Mouse (Mus musculus): Measurements from ENCODE around the gene Ggt7. TPM values are rescaled to one million over a fixed set of nuclear protein-coding genes. Genes with fewer than 3 reads are reported as not detected.

Gene Ggt7
- 1.0 and 1.2 TPM in 2 replicates for polyA plus RNA-seq (2015; fragmentation: Nextera tagmentation; extraction: Ambion mirVana)

- Histone ChIP-seq H3K9me3 (ENCODE audit: low read length) (no peaks in the 10 kb centered on the region), H3K27ac (ENCODE audit: low read length) (peak within 1 kb of the TSS; percentile 68), H3K36me3 (ENCODE audit: insufficient read depth, low read length) (no peaks in the 10 kb centered on the region), H3K27me3 (replicated peaks; ENCODE audit: insufficient read depth, low read length) (no peaks in the 10 kb centered on the region; the same call in 1 of the 2 replicates), H3K4me1 (ENCODE audit: insufficient read depth, low read depth, low read length) (peaks cover 5% of the 10 kb centered on the region; the same call in 1 of the 2 replicates), H3K4me2 (replicated peaks; ENCODE audit: low read depth, low read length) (peak within 1 kb of the TSS; percentile 80), H3K9ac (replicated peaks; ENCODE audit: low read depth) (peak within 1 kb of the TSS; percentile 39), H3K4me3 (ENCODE audit: low read depth, low read length) (peak within 1 kb of the TSS; percentile 74)
- TF ChIP-seq CTCF (IDR thresholded peaks at IDR 0.05) (peak; percentile 89), EP300 (IDR thresholded peaks at IDR 0.05) (no peak)
- WGBS, result 2% methylated on average over 69 of the region's 70 CpGs
- ATAC-seq (peak; percentile 99), DNase-seq (ENCODE audit: low spot score) (peak; percentile 100)
Measured at GRCm38 (mm10) chr2:155517455-155518423, at the start of gene Ggt7, which contains the start of gene Acss2. Gene Ggt7, minus strand, starts transcription at chr2:155518237. Gene Acss2, plus strand, starts transcription at chr2:155517948.

GRCm38 (mm10) chr2:155567751-155568150 lies 49.7 kb upstream of the Ggt7 start:
- H3K27ac ChIP-seq (ENCODE audit: low read length), result no peak overlapping the region
- no peak overlapping the region for H3K4me3 ChIP-seq (ENCODE audit: low read depth, low read length)
- H3K27me3 ChIP-seq (replicated peaks; ENCODE audit: insufficient read depth, low read length), result no peaks in the 10 kb centered on the region
- no peaks in the 10 kb centered on the region; the same call in 1 of the 2 replicates for H3K36me3 ChIP-seq (ENCODE audit: insufficient read depth, low read length)
- H3K9me3 ChIP-seq (ENCODE audit: low read length), result no peaks in the 10 kb centered on the region
- H3K4me2 ChIP-seq (replicated peaks; ENCODE audit: low read depth, low read length), result no peak overlapping the region
- H3K4me1 ChIP-seq (ENCODE audit: insufficient read depth, low read depth, low read length), result no peaks in the 10 kb centered on the region
- TF ChIP-seq CTCF (IDR thresholded peaks at IDR 0.05), result no peak
- no peak for TF ChIP-seq EP300 (IDR thresholded peaks at IDR 0.05)
- H3K9ac ChIP-seq (replicated peaks; ENCODE audit: low read depth), result no peak overlapping the region
- WGBS, result 88% methylated on average over 5 of the region's 5 CpGs
- ATAC-seq (no peak), DNase-seq (ENCODE audit: low spot score) (no peak)

DNA sequence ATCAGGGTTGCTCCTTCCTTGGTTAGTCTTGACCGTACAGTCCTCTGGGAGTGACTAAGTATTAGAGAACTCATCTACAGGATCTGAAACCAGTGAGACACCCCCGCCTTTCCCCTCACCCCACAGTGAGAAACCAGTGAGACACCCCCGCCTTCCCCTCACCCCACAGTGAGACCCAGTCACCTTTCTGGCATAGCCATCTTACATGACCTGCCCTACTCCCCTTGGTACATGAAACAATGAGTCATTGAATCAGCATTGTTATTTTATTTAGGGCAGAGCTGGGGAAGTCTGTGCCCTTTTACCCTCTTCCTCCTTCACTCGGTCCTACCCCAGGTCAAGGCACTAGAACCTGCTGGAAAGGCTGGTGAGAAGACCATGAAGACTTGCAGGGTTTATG lies 44.9 kb upstream of the Ggt7 start:
- no peak for ATAC-seq
- no peak for DNase-seq (ENCODE audit: low spot score)
- H3K9me3 ChIP-seq (ENCODE audit: low read length), result no peaks in the 10 kb centered on the region
- H3K4me2 ChIP-seq (replicated peaks; ENCODE audit: low read depth, low read length), result no peak overlapping the region
- H3K27me3 ChIP-seq (replicated peaks; ENCODE audit: insufficient read depth, low read length), result no peaks in the 10 kb centered on the region
- H3K36me3 ChIP-seq (ENCODE audit: insufficient read depth, low read length), result no peaks in the 10 kb centered on the region; the same call in 1 of the 2 replicates
- H3K9ac ChIP-seq (replicated peaks; ENCODE audit: low read depth), result no peak overlapping the region
- no peak overlapping the region for H3K4me3 ChIP-seq (ENCODE audit: low read depth, low read length)
- H3K27ac ChIP-seq (ENCODE audit: low read length), result no peak overlapping the region
- WGBS, result 69% methylated on average over 4 of the region's 4 CpGs
- TF ChIP-seq CTCF (IDR thresholded peaks at IDR 0.05) (no peak), EP300 (IDR thresholded peaks at IDR 0.05) (no peak)
- no peaks in the 10 kb centered on the region for H3K4me1 ChIP-seq (ENCODE audit: insufficient read depth, low read depth, low read length)

DNA sequence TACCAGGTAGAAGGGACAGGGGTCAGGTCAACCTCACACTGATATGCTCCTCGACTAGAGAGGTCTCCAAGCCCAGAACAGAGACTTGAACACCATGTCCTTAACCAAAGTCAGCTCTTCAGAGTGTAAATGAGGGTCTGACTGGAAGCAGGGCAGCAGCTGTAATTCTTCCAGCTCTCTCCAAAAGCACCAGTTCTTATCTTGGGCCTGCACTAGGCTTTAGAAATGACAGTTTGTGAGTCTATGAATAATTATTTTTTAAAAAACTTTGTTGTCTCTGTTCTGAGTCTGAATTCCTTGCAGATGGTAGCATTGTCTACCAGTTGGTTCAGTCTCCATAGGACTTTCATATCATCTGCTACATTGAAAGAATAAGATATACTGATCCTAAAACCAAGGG lies 44.2 kb upstream of the Ggt7 start:
- no peaks in the 10 kb centered on the region for H3K9me3 ChIP-seq (ENCODE audit: low read length)
- no peaks in the 10 kb centered on the region; the same call in 1 of the 2 replicates for H3K36me3 ChIP-seq (ENCODE audit: insufficient read depth, low read length)
- no peak overlapping the region for H3K4me2 ChIP-seq (replicated peaks; ENCODE audit: low read depth, low read length)
- H3K4me3 ChIP-seq (ENCODE audit: low read depth, low read length), result no peak overlapping the region
- DNase-seq (ENCODE audit: low spot score) (no peak), ATAC-seq (no peak)
- H3K27ac ChIP-seq (ENCODE audit: low read length), result no peak overlapping the region
- H3K4me1 ChIP-seq (ENCODE audit: insufficient read depth, low read depth, low read length), result no peaks in the 10 kb centered on the region
- 44% methylated on average over 1 of the region's 1 CpGs for WGBS
- no peaks in the 10 kb centered on the region for H3K27me3 ChIP-seq (replicated peaks; ENCODE audit: insufficient read depth, low read length)
- no peak overlapping the region for H3K9ac ChIP-seq (replicated peaks; ENCODE audit: low read depth)
- TF ChIP-seq CTCF (IDR thresholded peaks at IDR 0.05) (no peak), EP300 (IDR thresholded peaks at IDR 0.05) (no peak)

DNA sequence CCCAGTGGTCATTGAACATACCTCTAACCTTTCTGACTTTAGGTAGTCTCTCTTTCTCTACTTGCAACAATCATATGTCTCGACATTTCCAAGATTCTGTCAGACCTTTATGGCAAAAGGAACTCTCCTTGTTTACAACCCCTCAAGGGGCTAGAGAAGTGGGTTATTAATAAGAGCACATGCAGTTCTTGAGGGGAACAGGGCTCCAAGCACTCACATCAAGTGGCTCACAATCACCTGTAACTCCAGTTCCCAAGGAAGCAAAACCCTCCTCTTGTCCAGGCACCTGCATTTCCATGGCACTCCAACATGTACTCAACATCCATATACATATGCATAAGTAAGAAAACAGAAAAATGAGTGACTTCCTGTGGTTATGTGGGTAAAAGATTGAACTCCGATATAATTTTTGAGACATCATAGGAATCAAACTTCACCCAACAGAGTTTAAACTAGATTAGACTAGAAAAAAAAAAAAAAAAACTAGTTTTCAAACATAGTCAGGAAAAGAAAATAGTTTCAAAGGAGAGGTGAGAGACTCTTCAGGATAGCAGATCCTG lies 36.5 kb upstream of the Ggt7 start:
- Histone ChIP-seq H3K4me3 (ENCODE audit: low read depth, low read length) (no peak overlapping the region), H3K27ac (ENCODE audit: low read length) (no peak overlapping the region), H3K4me2 (replicated peaks; ENCODE audit: low read depth, low read length) (no peak overlapping the region), H3K27me3 (replicated peaks; ENCODE audit: insufficient read depth, low read length) (no peaks in the 10 kb centered on the region), H3K36me3 (ENCODE audit: insufficient read depth, low read length) (no peaks in the 10 kb centered on the region), H3K4me1 (ENCODE audit: insufficient read depth, low read depth, low read length) (no peaks in the 10 kb centered on the region), H3K9me3 (ENCODE audit: low read length) (no peaks in the 10 kb centered on the region), H3K9ac (replicated peaks; ENCODE audit: low read depth) (no peak overlapping the region)
- 49% methylated on average over 2 of the region's 2 CpGs for WGBS
- peak; percentile 39; the same call in 1 of the 2 replicates for TF ChIP-seq EP300 (IDR thresholded peaks at IDR 0.05)
- TF ChIP-seq CTCF (IDR thresholded peaks at IDR 0.05), result no peak
- ATAC-seq, result peak; percentile 72
- peak; percentile 67 for DNase-seq (ENCODE audit: low spot score)

GRCm38 (mm10) chr2:155552949-155553354 lies 34.9 kb upstream of the Ggt7 start:
- Histone ChIP-seq H3K9me3 (ENCODE audit: low read length) (no peaks in the 10 kb centered on the region), H3K36me3 (ENCODE audit: insufficient read depth, low read length) (no peaks in the 10 kb centered on the region), H3K27me3 (replicated peaks; ENCODE audit: insufficient read depth, low read length) (no peaks in the 10 kb centered on the region), H3K4me2 (replicated peaks; ENCODE audit: low read depth, low read length) (no peak overlapping the region), H3K9ac (replicated peaks; ENCODE audit: low read depth) (no peak overlapping the region), H3K4me1 (ENCODE audit: insufficient read depth, low read depth, low read length) (no peaks in the 10 kb centered on the region), H3K27ac (ENCODE audit: low read length) (no peak overlapping the region), H3K4me3 (ENCODE audit: low read depth, low read length) (no peak overlapping the region)
- ATAC-seq (no peak), DNase-seq (ENCODE audit: low spot score) (peak; percentile 31)
- TF ChIP-seq EP300 (IDR thresholded peaks at IDR 0.05) (no peak), CTCF (IDR thresholded peaks at IDR 0.05) (no peak)

Data from lung, postnatal 0 days (tissue).